Mouse (Mus musculus): ENCODE data around the gene Fam83g. TPM values are rescaled to one million over a fixed set of nuclear protein-coding genes. Genes with fewer than 3 reads are reported as not detected.
"Not testable (repeated sequence)": the region's sequence is repeated elsewhere in the genome, so short reads cannot be mapped to it uniquely, and the experiment has no call there.

Fam83g gene
- polyA plus RNA-seq (2012; rRNA removed), result 3.9 and 4.4 TPM in 2 replicates
- 4.4 and 5.4 TPM in 2 replicates for polyA plus RNA-seq (2014; fragmentation: Nextera tagmentation; extraction: Ambion mirVana)

GRCm38 (mm10) chr11:61683907-61684731 lies at the start of gene Fam83g:
Fam83g (plus strand) TSS chr11:61684091.
- WGBS (ENCODE audit: insufficient replicate concordance), result 1% methylated on average over 76 of the region's 76 CpGs
- peak within 1 kb of the TSS; percentile 34 for H3K27ac ChIP-seq
- peak within 1 kb of the TSS; percentile 86 for H3K9ac ChIP-seq (replicated peaks)
- TF ChIP-seq CTCF (IDR thresholded peaks at IDR 0.05; ENCODE audit: low read depth) (no peak), EP300 (IDR thresholded peaks at IDR 0.05; ENCODE audit: low read depth) (no peak)
- ATAC-seq (ENCODE audit: insufficient read depth) (peak; percentile 81), DNase-seq (ENCODE audit: low read depth in 3 of 3, low spot score in 3 of 3) (peak; percentile 45 to 68 (median 47))
- peaks cover 21 to 33% of the 10 kb centered on the region in 2 experiments for H3K4me1 ChIP-seq (replicated peaks; ENCODE audit: control insufficient read depth in 2 of 2, insufficient read depth in 2 of 2, low read length in 1 of 2)
- H3K4me2 ChIP-seq (ENCODE audit: low read depth), result peak within 1 kb of the TSS; percentile 90
- no peaks in the 10 kb centered on the region for H3K36me3 ChIP-seq (replicated peaks; ENCODE audit: control insufficient read depth, insufficient read depth, low read depth)
- H3K27me3 ChIP-seq (ENCODE audit: control insufficient read depth, insufficient read depth, low read length), result peaks cover 3% of the 10 kb centered on the region
- H3K4me3 ChIP-seq (ENCODE audit: insufficient read depth in 1 of 2, low read depth in 2 of 2, low read length in 2 of 2), result peak within 1 kb of the TSS; percentile 73 to 87
- H3K9me3 ChIP-seq (ENCODE audit: control insufficient read depth, low read length), result no peaks in the 10 kb centered on the region

GRCm38 (mm10) chr11:61636309-61636708 lies 47.6 kb upstream of the Fam83g start:
- not testable (repeated sequence) for H3K9me3 ChIP-seq (ENCODE audit: control insufficient read depth, low read length); DNase-seq (ENCODE audit: low read depth in 3 of 3, low spot score in 3 of 3); H3K4me3 ChIP-seq (ENCODE audit: insufficient read depth in 1 of 2, low read depth in 2 of 2, low read length in 2 of 2); ATAC-seq (ENCODE audit: insufficient read depth); H3K9ac ChIP-seq (replicated peaks); H3K36me3 ChIP-seq (replicated peaks; ENCODE audit: control insufficient read depth, insufficient read depth, low read depth); H3K27me3 ChIP-seq (ENCODE audit: control insufficient read depth, insufficient read depth, low read length); H3K27ac ChIP-seq; H3K4me1 ChIP-seq (replicated peaks; ENCODE audit: control insufficient read depth in 2 of 2, insufficient read depth in 2 of 2, low read length in 1 of 2); H3K4me2 ChIP-seq (ENCODE audit: low read depth)
- 62% methylated on average over 3 of the region's 4 CpGs for WGBS (ENCODE audit: insufficient replicate concordance)

GRCm38 (mm10) chr11:61637413-61637812 lies 46.5 kb upstream of the Fam83g start:
- DNase-seq (ENCODE audit: low read depth in 3 of 3, low spot score in 3 of 3) (no peak), ATAC-seq (ENCODE audit: insufficient read depth) (no peak)
- Histone ChIP-seq H3K4me3 (ENCODE audit: insufficient read depth in 1 of 2, low read depth in 2 of 2, low read length in 2 of 2) (no peak overlapping the region), H3K4me2 (ENCODE audit: low read depth) (no peak overlapping the region), H3K36me3 (replicated peaks; ENCODE audit: control insufficient read depth, insufficient read depth, low read depth) (no peaks in the 10 kb centered on the region), H3K4me1 (replicated peaks; ENCODE audit: control insufficient read depth in 2 of 2, insufficient read depth in 2 of 2, low read length in 1 of 2) (0 out of 4 replicates have a peak, but pooled peaks cover 0 to 2% of the 10 kb centered on the region in 2 experiments), H3K9ac (replicated peaks) (no peak overlapping the region), H3K27me3 (ENCODE audit: control insufficient read depth, insufficient read depth, low read length) (no peaks in the 10 kb centered on the region), H3K9me3 (ENCODE audit: control insufficient read depth, low read length) (no peaks in the 10 kb centered on the region), H3K27ac (no peak overlapping the region)
- WGBS (ENCODE audit: insufficient replicate concordance), result 32% methylated on average over 1 of the region's 1 CpGs
- TF ChIP-seq CTCF (IDR thresholded peaks at IDR 0.05; ENCODE audit: low read depth) (no peak), EP300 (IDR thresholded peaks at IDR 0.05; ENCODE audit: low read depth) (no peak)

GRCm38 (mm10) chr11:61637856-61638255 lies 46.0 kb upstream of the Fam83g start:
- no peak overlapping the region for H3K4me3 ChIP-seq (ENCODE audit: insufficient read depth in 1 of 2, low read depth in 2 of 2, low read length in 2 of 2)
- DNase-seq (ENCODE audit: low read depth in 3 of 3, low spot score in 3 of 3), result no peak
- no peak overlapping the region for H3K4me2 ChIP-seq (ENCODE audit: low read depth)
- H3K9ac ChIP-seq (replicated peaks), result no peak overlapping the region
- no peaks in the 10 kb centered on the region for H3K9me3 ChIP-seq (ENCODE audit: control insufficient read depth, low read length)
- H3K4me1 ChIP-seq (replicated peaks; ENCODE audit: control insufficient read depth in 2 of 2, insufficient read depth in 2 of 2, low read length in 1 of 2), result 0 out of 4 replicates have a peak, but pooled peaks cover 0 to 2% of the 10 kb centered on the region in 2 experiments
- no peak overlapping the region for H3K27ac ChIP-seq
- no peaks in the 10 kb centered on the region for H3K36me3 ChIP-seq (replicated peaks; ENCODE audit: control insufficient read depth, insufficient read depth, low read depth)
- no peak for ATAC-seq (ENCODE audit: insufficient read depth)
- TF ChIP-seq CTCF (IDR thresholded peaks at IDR 0.05; ENCODE audit: low read depth) (no peak), EP300 (IDR thresholded peaks at IDR 0.05; ENCODE audit: low read depth) (no peak)
- no peaks in the 10 kb centered on the region for H3K27me3 ChIP-seq (ENCODE audit: control insufficient read depth, insufficient read depth, low read length)
- WGBS (ENCODE audit: insufficient replicate concordance), result 60% methylated on average over 3 of the region's 3 CpGs

GRCm38 (mm10) chr11:61638764-61639536 lies 44.9 kb upstream of the Fam83g start:
- 22% methylated on average over 12 of the region's 12 CpGs for WGBS (ENCODE audit: insufficient replicate concordance)
- no peak for ATAC-seq (ENCODE audit: insufficient read depth)
- no peak overlapping the region for H3K9ac ChIP-seq (replicated peaks)
- H3K4me3 ChIP-seq (ENCODE audit: insufficient read depth in 1 of 2, low read depth in 2 of 2, low read length in 2 of 2), result no peak overlapping the region
- no peaks in the 10 kb centered on the region for H3K36me3 ChIP-seq (replicated peaks; ENCODE audit: control insufficient read depth, insufficient read depth, low read depth)
- no peak overlapping the region for H3K4me2 ChIP-seq (ENCODE audit: low read depth)
- H3K9me3 ChIP-seq (ENCODE audit: control insufficient read depth, low read length), result no peaks in the 10 kb centered on the region
- no peak overlapping the region for H3K27ac ChIP-seq
- TF ChIP-seq EP300 (IDR thresholded peaks at IDR 0.05; ENCODE audit: low read depth), result no peak
- TF ChIP-seq CTCF (IDR thresholded peaks at IDR 0.05; ENCODE audit: low read depth), result no peak
- H3K27me3 ChIP-seq (ENCODE audit: control insufficient read depth, insufficient read depth, low read length), result no peaks in the 10 kb centered on the region
- H3K4me1 ChIP-seq (replicated peaks; ENCODE audit: control insufficient read depth in 2 of 2, insufficient read depth in 2 of 2, low read length in 1 of 2), result 0 out of 4 replicates have a peak, but pooled peaks cover 0 to 2% of the 10 kb centered on the region in 2 experiments
- DNase-seq (ENCODE audit: low read depth in 3 of 3, low spot score in 3 of 3), result no peak
